Mouse (Mus musculus) lung, postnatal 4 days (tissue): ENCODE data around the gene Gm21671.
"Not testable (repeated sequence)": the region's sequence is repeated elsewhere in the genome, so short reads cannot be mapped to it uniquely, and the experiment has no call there.

Source experiments
- DNase-seq, 2 experiments: peaks; one replicate each; pipeline ENCODE4 v3.0.0; 2021

Gm21671 gene

GRCm38 (mm10) chr5:25954317-25954716, at the start of gene Gm21671:
Gene Gm21671 (minus strand): TSS chr5:25954417.
- not testable (repeated sequence) for DNase-seq

DNA sequence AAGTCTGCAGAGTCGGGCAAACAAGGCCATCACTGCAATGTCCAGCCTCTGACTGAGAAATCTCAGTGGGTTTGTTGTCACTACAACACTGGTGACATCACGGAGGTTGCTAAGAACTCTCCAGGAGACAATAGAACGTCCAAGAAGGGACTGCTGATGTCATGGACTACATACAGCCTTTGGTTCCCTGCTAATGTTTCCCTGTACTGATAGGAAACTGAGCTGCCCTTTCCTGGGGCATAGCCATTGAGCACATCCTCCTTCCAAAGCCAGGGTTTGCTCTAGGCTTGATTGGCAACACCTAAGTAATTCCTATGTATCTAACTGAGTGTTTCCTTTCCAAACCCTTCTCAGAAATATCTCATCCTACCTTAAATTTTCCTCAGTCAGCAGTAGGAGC, 34.3 kb upstream of the Gm21671 start, which contains the start of gene Gm21698:
Gene Gm21698 (minus strand): TSS at position 101 of the 400 bp plus-strand sequence.
- not testable (repeated sequence) for DNase-seq

DNA sequence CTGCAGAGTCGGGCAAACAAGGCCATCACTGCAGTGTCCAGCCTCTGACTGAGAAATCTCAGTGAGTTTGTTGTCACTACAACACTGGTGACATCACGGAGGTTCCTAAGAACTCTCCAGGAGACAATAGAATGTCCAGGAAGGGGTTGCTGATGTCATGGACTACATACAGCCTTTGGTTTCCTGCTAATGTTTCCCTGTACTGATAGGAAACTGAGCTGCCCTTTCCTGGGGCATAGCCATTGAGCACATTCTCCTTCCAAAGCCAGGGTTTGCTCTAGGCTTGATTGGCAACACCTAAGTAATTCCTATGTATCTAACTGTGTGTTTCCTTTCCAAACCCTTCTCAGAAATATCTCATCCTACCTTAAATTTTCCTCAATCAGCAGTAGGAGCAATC, 18.3 kb upstream of the Gm21671 start, which contains the start of gene Gm21680:
Gene Gm21680 (minus strand): TSS at position 101 of the 400 bp plus-strand sequence.
- DNase-seq: not testable (repeated sequence)

GRCm38 (mm10) chr5:25957050-25957449, 2.8 kb upstream of the Gm21671 start:
- not testable (repeated sequence) for DNase-seq

DNA sequence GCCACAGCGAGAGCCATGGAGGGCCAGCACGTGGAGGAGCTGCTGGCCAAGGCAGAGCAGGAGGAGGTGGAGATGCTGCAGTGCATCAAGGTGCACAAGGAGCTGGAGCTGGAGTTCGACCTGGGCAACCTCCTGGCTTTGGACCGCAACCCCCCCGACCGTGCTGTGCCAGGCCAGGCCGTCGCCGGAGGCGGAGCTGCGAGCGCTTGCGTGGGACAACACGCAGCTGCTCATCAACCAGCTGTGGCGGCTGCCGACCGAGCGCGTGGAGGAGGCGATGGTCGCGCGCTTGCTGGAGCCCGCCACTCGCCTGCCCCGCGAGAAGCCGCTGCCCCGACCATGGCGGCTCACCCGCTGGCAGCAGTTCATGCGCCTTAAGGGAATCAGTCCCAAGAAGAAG, 2.4 kb upstream of the Gm21671 start:
- not testable (repeated sequence) for DNase-seq

GRCm38 (mm10) chr5:25945391-25945790, 8.8 kb downstream of the Gm21671 start:
- not testable (repeated sequence) for DNase-seq

GRCm38 (mm10) chr5:25942281-25942680, 11.9 kb downstream of the Gm21671 start, which contains the start of gene Gm21663:
Gene Gm21663 (minus strand): TSS chr5:25942381.
- not testable (repeated sequence) for DNase-seq
